Mouse (Mus musculus): ENCODE measurements around the gene Lcp1.
"Not testable (repeated sequence)": the region's sequence is repeated elsewhere in the genome, so short reads cannot be mapped to it uniquely, and the experiment has no call there.

The Lcp1 gene

GRCm38 (mm10) chr14:75130501-75131318 lies at the start of gene Lcp1, which contains the start of gene Lrrc63:
TSS of gene Lcp1 (plus strand) at chr14:75131101.
TSS of gene Lrrc63 (minus strand) at chr14:75130881.
- peak; percentile 88 for DNase-seq (ENCODE audit: extremely low spot score)

DNA sequence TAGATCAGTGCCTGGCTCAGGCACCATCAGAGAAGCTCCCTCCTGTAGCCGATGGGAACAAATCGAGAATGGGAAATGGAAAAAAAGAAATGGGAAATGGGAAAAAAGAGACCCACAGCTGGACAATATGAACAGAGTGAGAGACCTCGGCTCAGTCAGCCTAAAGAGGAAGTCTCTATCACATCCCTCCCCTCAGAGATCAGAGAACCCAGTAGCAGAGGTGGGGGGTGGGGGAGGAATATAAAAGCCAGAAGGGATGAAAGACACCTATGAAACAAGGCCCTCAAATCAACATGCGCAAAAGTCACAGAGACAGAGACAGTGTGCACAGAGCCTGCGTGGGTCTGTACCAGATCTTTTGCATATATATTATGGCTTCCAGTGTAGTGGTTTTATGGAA lies 27.9 kb upstream of the Lcp1 start:
- no peak for DNase-seq (ENCODE audit: extremely low spot score)

- no peak for DNase-seq (ENCODE audit: extremely low spot score)
These were observed 9.2 kb upstream of the Lcp1 start for GRCm38 (mm10) chr14:75121658-75122057.

GRCm38 (mm10) chr14:75131324-75131935 lies 529 bp downstream of the Lcp1 start:
- no peak for DNase-seq (ENCODE audit: extremely low spot score)

DNA sequence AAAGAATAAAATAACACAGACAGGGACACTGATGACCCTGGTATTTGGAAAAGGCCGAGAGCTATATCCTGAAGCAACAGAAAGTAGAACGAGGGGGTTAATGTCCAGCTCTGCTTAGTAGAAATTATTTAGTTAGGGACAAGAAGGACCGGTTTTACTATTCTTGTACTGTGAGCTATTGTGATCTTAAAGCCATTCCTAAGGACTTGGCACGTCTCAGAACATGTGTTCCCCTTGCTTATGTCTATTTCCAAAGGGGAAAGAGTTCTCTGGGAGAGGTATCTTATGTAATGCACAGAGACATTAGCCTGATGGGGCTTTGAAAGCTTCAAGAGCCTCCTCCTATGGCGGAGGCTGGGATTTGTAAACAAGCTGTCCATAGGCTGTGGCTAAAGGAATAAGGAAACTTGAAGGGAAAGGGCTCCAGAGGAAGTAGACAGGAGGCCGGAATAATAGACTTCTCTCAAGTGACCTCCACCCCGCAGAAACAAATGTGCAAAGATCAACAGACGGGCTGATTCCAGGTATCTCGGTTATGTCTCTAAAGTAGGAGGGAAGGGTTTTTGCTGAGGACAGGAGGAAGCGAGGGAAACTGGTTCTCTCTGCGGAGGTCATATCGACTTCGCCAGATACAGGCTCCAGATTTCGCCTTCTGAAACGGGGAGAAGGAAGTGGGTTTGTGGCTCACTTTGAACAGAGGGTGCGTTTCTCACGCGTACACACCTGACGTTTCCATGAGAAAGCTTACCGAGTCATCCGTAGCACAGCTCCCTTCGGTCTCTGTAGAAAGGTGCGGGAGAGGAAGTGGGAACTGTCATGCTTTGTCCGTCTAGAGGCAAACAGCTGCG lies 5.4 kb downstream of the Lcp1 start:
- DNase-seq (ENCODE audit: extremely low spot score): no peak

DNA sequence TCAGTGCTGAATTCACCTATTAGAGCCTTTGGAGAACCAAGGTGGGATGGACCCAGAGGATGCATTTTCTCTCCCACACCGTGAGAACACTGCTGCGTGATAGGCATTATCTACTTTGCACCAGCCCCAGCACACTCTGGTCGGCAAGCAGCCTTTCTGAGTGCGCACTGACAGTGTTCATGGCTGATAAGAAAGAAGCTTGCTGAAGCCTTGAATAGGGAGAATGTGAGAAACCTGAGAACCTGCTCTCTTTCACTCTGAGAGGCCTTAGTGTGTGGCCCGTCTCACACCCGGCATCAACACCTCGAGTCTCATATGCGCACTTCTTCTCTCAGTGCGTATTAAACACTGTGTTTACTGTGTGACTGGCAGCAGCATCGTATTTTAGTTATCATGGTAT lies 7.6 kb downstream of the Lcp1 start:
- DNase-seq (ENCODE audit: extremely low spot score): no peak

GRCm38 (mm10) chr14:75139225-75139624 lies 8.3 kb downstream of the Lcp1 start:
- no peak for DNase-seq (ENCODE audit: extremely low spot score)

DNA sequence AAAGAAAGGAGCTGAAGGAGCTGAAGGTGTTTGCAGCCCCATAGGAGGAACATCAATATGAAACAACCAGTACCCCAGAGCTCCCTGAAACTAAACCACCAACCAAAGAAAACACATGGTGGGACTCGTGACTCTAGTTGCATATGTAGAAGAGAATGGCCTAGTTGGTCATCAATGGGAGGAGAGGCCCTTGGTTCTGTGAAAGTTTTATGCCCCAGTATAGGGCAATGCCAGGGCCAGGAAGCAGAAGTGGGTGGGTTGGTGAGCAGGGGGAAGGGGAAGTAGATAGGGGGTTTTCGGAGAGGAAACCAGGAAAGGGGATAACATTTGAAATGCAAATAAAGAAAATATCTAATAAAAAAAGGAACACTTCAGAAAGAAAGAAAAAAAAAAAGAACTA lies 16.8 kb downstream of the Lcp1 start:
- not testable (repeated sequence) for DNase-seq (ENCODE audit: extremely low spot score)

DNA sequence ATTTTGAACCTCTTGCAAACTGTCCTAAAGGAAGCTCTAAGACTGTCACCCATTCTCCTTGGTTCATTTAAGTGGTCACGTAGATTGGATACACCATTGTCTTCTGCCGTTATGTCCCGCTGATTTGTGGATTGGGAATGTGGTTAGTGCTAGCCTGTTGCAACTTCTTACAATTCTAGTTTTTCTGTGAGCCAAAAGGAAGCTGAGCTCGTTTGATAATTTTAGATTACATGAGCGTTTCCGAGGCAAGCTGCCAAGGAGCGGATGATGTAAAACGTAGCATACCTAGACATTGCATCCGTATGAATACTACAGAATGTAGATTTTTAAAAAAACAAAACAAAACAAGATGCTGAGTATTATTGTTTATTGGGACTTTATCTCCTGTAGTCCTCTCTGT lies 17.3 kb downstream of the Lcp1 start:
- no peak for DNase-seq (ENCODE audit: extremely low spot score)

- no peak for DNase-seq (ENCODE audit: extremely low spot score)
These were observed 19.8 kb downstream of the Lcp1 start for GRCm38 (mm10) chr14:75150653-75151052.

GRCm38 (mm10) chr14:75151146-75151545 lies 20.2 kb downstream of the Lcp1 start:
- no peak for DNase-seq (ENCODE audit: extremely low spot score)

DNA sequence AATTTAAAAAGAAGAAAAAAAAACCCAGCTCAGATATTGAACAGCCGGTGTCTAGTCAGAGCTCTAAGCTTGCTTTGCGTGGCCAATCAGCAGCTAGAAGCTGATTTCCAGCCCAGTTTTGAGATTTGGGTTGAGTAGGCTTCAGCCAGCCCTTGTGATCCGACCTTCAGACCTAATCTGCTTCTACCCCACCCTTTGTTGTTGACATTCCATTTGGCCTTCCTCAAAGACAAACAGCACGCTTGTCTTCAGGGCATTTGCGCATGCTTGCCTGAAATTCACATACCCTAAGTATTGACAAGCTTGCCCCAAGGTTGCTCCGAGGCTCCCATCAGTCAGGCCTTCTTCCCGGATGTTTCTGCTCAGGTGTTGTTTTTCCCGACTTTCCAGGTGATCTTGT lies 23.6 kb downstream of the Lcp1 start:
- no peak for DNase-seq (ENCODE audit: extremely low spot score)

DNA sequence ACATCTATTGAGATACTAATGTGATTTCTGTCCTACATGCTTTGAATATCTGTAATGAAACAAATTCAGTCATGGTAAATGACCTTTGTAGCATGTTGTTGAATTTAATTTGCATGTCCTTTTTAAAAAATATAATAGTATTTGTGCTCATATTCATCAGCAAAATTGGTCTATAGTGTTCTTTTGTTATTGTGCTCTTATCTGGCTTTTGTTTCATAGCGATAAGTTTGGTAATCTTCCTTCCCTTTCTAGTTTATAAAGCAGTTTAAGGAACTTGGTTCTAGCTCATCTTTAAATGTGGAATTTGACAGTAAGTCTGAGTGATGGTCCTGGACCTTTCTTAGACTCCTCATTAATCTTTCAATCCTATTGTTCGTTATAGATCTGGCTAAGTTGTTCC lies 28.5 kb downstream of the Lcp1 start:
- DNase-seq (ENCODE audit: extremely low spot score): no peak

DNA sequence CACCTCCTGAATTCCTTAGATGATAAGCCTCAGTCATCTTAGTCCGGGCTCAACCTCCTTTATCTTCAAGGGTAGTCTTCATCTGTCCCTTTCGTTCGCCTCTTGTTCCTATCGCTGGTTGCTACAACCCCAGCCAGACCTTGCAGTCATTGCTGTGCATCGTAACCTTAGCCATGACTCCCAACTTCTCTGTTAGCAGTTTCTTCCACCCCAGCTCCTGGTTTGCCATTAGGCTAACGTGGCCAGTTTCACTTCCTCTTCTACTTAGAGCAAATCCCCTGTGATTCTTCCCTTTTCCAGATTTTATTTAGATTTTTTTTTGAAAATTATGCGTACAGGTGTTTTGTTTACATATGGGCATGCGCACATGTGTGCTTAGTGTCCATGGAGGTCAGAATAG lies 33.0 kb downstream of the Lcp1 start:
- no peak for DNase-seq (ENCODE audit: extremely low spot score)

- DNase-seq (ENCODE audit: extremely low spot score): no peak
These were observed 33.4 kb downstream of the Lcp1 start for GRCm38 (mm10) chr14:75164345-75164744.

- no peak for DNase-seq (ENCODE audit: extremely low spot score)
These were observed 34.8 kb downstream of the Lcp1 start for GRCm38 (mm10) chr14:75165574-75166131.

GRCm38 (mm10) chr14:75168501-75168900 lies 37.6 kb downstream of the Lcp1 start:
- no peak for DNase-seq (ENCODE audit: extremely low spot score)

- DNase-seq (ENCODE audit: extremely low spot score): no peak
These were observed 39.6 kb downstream of the Lcp1 start for GRCm38 (mm10) chr14:75170546-75170945.

GRCm38 (mm10) chr14:75174296-75174695 lies 43.4 kb downstream of the Lcp1 start:
- DNase-seq (ENCODE audit: extremely low spot score): no peak

DNA sequence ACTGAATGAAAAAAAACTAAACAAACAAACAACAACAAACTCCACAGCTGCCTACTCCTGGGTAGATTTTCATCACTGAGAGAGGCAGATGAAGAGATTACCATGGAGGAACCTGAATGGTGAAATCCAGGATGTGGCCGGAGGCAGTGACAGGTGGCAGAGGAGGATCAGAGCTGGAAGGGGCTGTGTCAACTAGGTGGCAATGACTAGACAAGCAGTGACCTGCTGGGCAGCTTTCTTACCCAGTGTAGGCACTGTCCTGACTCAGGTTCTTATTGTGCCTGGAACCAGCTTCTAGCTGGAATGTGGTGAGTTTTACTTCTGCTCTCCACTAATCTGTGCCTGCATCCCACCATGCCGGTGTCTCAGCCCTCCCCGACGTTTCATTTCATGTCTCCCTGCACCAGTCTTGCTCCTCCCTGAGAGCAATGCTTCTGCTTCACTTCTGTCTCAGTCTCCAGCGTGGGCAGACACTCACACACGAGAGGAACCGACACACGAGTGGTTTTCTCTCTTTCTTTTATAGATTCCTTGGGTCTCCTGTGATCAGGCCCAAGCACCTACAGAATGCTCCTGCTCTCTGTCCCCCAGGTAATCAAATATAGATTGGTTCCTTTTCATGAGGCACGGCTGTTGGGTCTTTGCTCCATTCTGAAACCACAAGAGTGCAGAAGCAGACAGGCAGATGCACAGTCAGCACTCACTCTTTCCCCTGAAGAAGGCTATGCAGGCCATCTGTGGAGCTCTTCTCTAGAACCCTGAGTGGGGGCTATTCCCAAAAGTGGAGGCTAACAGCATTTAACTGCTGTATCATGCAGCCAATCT lies 44.0 kb downstream of the Lcp1 start:
- no peak for DNase-seq (ENCODE audit: extremely low spot score)

DNA sequence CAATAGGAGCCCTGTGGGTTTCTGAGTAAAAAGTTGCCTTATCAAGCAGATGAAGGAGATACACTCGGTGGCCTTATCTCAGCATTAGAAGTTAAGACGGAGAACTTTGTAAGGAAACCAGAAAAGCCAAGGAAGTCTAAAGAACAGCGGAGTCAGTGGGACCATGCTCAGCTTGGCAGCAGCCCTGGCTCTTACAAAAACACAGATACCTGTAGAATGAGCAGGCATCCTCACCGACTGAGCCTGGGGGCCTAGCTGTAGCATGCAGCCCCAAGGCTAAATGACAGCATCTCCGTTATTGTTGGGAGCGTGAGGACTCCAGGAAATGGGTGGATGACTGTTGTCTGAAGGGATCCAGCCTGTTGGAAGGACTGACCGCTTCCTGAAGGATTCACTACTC lies 44.9 kb downstream of the Lcp1 start:
- DNase-seq (ENCODE audit: extremely low spot score): no peak
